Mouse (Mus musculus) gastrocnemius, adult 2 months (tissue): ENCODE data around the gene Thra. TPM values are rescaled to one million over a fixed set of nuclear protein-coding genes. Genes with fewer than 3 reads are reported as not detected.

Experiments
- DNase-seq: peaks from one replicate; pipeline ENCODE4 v3.0.0; 2022
- H3K27ac ChIP-seq: fragments of 200-600 bp; 2 replicates; pipeline ENCODE4 v1.8.1; 2022; ENCODE audit warnings: mild to moderate bottlenecking
- H3K4me3 ChIP-seq: fragments of 200-600 bp; 2 replicates; pipeline ENCODE4 v1.8.1; 2022; ENCODE audit warnings: mild to moderate bottlenecking, moderate library complexity
- CTCF ChIP-seq: fragments of 200-600 bp; IDR thresholded peaks from 2 replicates; pipeline ENCODE4 v1.8.1; 2022; ENCODE audit warnings: antibody characterized with exemption, mild to moderate bottlenecking, moderate library complexity
- intact Hi-C: fragments of 180-260 bp; cut with DNase I; formaldehyde crosslinking; loops from one replicate; pipeline ENCODE4 v1.15.1; 2025
- total RNA-seq, 2 experiments: library from RNA; stranded (reverse); gene quantifications; 2 replicates each; pipeline ENCODE4 v1.2.3; 2021

The Thra gene
- total RNA-seq, 2 experiments from 2014 or later = 78.8 to 96.8 TPM

GRCm38 (mm10) chr11:98782651-98783235 lies 42.3 kb downstream of the Thra start:
- no peak for TF ChIP-seq CTCF
- intact Hi-C loops = loop anchor here (1.0 kb wide), 1 partner anchor 7 kb away; the partner anchor contains the start of gene Nr1d1
- peak; percentile 67 for DNase-seq

DNA sequence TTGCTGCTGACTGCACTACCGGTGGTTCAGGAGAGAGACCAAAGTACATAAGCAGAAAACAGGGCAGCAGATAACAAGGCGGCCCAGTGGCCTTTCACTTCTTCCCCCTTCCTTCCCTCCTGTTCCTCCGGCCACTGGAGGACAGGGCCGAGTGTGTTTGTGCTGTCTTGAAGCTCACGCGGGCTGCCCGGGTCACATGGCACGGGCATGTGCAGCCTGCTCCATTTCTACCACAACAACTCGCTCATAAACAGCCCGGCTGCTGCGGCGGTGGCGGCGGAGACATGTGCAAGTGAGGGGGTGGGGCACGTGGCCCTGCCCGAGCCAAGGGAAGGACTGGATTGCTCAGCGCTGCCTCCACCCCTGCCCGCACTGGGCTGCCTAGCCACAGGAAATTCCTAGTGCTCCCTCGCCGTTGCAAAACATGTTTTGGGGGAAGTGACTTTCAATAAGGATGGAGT lies 42.8 kb downstream of the Thra start:
- Histone ChIP-seq H3K4me3 (peak overlapping the region; percentile 72), H3K27ac (peak overlapping the region; percentile 100)
- intact Hi-C loops = loop anchor here (1.0 kb wide), 1 partner anchor 8 kb away; the partner anchor contains the start of gene Nr1d1
- DNase-seq = peak; percentile 99
- peak; percentile 30 for TF ChIP-seq CTCF

More at GRCm38 (mm10) chr11:98782651-98783235, 42.3 kb downstream of the Thra start:
- Histone ChIP-seq H3K4me3 (peak overlapping the region; percentile 72), H3K27ac (peak overlapping the region; percentile 100)

- peak; percentile 25 for DNase-seq
- intact Hi-C loops = no loop called here
- TF ChIP-seq CTCF = no peak
- H3K4me3 ChIP-seq = peak overlapping the region; percentile 72
- peak overlapping the region; percentile 100 for H3K27ac ChIP-seq
Measured at GRCm38 (mm10) chr11:98784139-98784538, 43.7 kb downstream of the Thra start.

GRCm38 (mm10) chr11:98785214-98785613 lies 44.8 kb downstream of the Thra start:
- DNase-seq = peak; percentile 90
- no peak for TF ChIP-seq CTCF
- intact Hi-C loops = no loop called here
- peak overlapping the region; percentile 72 for H3K4me3 ChIP-seq
- peak overlapping the region; percentile 100 for H3K27ac ChIP-seq

- peak; percentile 74 for TF ChIP-seq CTCF
- intact Hi-C loops = loop anchor here (1.0 to 2.0 kb wide), 3 partner anchors 13 to 67 kb away; no protein-coding TSS in a partner anchor
- H3K27ac ChIP-seq = peak overlapping the region; percentile 100
- peak; percentile 89 for DNase-seq
- peak overlapping the region; percentile 72 for H3K4me3 ChIP-seq
Measured at GRCm38 (mm10) chr11:98785772-98786281, 45.4 kb downstream of the Thra start.

DNA sequence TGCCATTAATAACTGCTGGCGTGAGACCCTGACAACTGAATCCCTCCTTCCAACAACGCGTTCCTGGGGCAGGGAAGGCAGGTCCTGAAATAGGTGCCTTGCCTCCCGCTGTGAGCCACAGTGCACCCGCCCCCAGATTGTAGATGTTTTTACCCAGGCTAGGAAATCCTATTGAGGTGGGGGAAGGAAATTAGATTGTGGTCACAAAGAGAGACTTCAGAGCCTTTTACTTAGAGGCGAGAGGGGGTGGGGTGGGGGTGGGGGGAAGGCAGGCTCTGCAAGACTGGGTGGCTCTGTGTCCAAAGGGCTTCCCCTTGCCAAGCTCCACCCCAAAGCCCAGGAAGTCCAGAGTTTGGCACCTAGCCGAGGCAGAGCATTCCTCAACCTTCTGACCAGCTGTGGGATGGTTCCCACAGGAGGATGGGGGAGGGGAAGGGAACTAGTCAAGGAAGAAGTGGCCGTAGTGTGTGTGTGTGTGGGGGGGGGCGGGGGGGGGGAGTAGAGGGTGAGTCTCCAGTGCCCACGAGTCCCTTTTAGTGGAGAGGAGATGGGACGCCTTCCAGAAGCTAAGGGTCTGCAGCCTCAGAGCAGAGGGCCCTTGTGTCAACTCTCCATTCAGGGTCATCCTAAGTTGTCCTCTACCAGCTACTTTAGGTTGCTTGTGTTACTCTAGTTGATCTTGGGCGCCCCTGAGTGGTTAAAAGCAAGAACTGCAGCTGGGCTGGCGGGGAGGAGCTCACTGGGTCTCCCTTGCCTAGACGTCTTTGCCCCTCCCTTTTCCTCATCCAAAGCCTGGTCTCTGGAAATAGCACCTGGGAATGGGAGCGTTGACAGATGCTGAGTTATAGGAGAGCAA lies 46.1 kb downstream of the Thra start:
- peak overlapping the region; percentile 100 for H3K27ac ChIP-seq
- intact Hi-C loops = loop anchor here (1.0 to 2.0 kb wide), 3 partner anchors 14 to 68 kb away; no protein-coding TSS in a partner anchor
- H3K4me3 ChIP-seq = peak overlapping the region; percentile 72
- peak; percentile 97 for DNase-seq
- TF ChIP-seq CTCF = peak; percentile 81

DNA sequence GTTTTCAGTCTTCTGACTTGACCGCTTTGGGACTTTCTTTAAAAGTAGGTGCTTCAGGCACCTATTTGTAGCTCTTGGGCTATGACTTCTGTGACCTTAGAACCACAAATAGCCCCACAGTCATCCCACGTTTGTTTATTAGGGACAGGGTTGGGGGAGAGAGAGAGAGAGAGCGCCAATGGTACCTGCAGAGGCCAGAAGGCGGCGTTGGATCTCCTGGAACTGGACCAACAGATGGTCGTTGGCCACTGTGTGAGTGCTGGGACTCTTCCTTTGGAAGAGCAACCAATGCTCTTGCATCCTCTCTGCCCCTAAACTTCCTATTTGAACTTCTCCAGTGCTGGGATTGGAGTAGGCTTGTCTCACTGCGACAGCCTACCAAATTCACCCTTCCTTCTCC lies 46.8 kb downstream of the Thra start:
- intact Hi-C loops = loop anchor here (2.0 kb wide), 2 partner anchors 14 to 68 kb away; no protein-coding TSS in a partner anchor
- TF ChIP-seq CTCF = no peak
- DNase-seq = peak; percentile 80

GRCm38 (mm10) chr11:98787691-98788090 lies 47.3 kb downstream of the Thra start:
- peak; percentile 61 for TF ChIP-seq CTCF
- peak overlapping the region; percentile 100 for H3K27ac ChIP-seq
- intact Hi-C loops = loop anchor here (2.0 kb wide), 3 partner anchors 15 to 69 kb away; no protein-coding TSS in a partner anchor

More for the DNA sequence above, 46.8 kb downstream of the Thra start:
- peak overlapping the region; percentile 72 for H3K4me3 ChIP-seq
- peak overlapping the region; percentile 100 for H3K27ac ChIP-seq

DNA sequence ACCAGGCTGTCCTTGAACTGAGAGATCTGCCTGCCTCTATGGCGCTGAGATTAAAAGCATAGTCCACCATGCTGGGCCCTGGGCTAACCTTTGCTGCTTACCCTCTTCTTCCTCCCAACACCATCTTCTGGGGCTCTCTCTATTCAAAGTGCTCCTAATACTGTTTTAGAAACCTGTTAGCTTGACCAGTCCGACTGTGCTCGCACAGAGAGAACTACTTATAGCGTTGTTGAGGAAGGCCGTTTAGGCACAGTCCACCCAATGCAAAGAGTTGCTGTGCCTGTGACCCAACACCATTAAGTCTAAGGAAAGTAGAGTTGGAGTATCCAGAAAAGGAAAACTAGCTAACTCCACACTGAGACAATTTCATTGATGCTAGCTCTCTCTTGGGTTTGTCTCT lies 47.7 kb downstream of the Thra start:
- intact Hi-C loops = loop anchor here (2.0 kb wide), 1 partner anchor 41 kb away; no protein-coding TSS in a partner anchor
- Histone ChIP-seq H3K4me3 (peak overlapping the region; percentile 83), H3K27ac (peak overlapping the region; percentile 100)
- no peak for TF ChIP-seq CTCF
- DNase-seq = no peak

More at GRCm38 (mm10) chr11:98787691-98788090, 47.3 kb downstream of the Thra start:
- no peak for DNase-seq
- H3K4me3 ChIP-seq = peak overlapping the region; percentile 72; the same call in 1 of the 2 replicates

GRCm38 (mm10) chr11:98788550-98789218 lies 48.2 kb downstream of the Thra start:
- peak overlapping the region; percentile 83 for H3K4me3 ChIP-seq
- peak; percentile 70 for TF ChIP-seq CTCF
- H3K27ac ChIP-seq = peak overlapping the region; percentile 100
- intact Hi-C loops = loop anchor here (2.0 kb wide), 1 partner anchor 40 kb away; no protein-coding TSS in a partner anchor
- peak; percentile 92 for DNase-seq

- Histone ChIP-seq H3K4me3 (peak overlapping the region; percentile 83), H3K27ac (peak overlapping the region; percentile 100)
- intact Hi-C loops = loop anchor here (2.0 kb wide), 1 partner anchor 39 kb away; no protein-coding TSS in a partner anchor
- TF ChIP-seq CTCF = no peak
- no peak for DNase-seq
Measured at GRCm38 (mm10) chr11:98789219-98789807, 48.9 kb downstream of the Thra start.
